Mouse (Mus musculus): ENCODE results near the gene Dop1b.

DNA sequence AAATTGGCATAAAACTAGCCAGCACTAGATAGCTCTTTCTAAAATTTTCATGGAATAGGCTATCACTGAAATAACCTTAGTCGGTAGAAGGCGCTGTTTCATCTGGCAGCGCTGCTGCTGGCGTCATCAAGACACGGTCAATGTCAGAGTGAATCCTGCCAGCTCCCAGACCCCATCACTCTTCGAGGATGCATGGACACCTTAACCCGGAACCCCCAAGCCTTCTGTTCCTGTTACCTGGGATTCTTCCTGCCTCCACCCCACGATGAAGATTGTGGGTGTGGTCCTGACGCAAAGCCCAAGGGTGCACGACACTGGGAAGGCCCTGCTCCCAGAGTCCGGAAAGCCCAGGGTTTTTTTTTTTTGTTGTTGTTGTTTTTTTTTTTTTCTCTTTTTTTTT is 780 bp upstream of the Dop1b start:
- peak; percentile 65 for TF ChIP-seq CTCF (IDR thresholded peaks at IDR 0.05; ENCODE audit: low read depth, low read length)
- no peak for TF ChIP-seq POLR2A (IDR thresholded peaks at IDR 0.05; ENCODE audit: borderline replicate concordance, low read depth, low read length)
